Mouse (Mus musculus) stomach, embryonic 15.5 days (tissue): ENCODE measurements around the gene Tns1. TPM values are rescaled to one million over a fixed set of nuclear protein-coding genes. Genes with fewer than 3 reads are reported as not detected.
A peak's percentile ranks its signal among the peaks of the same experiment; 100 is the strongest.

Experiments used
- ATAC-seq: fragments of 200-750 bp; cut with Nextera tagmentation; 2 replicates; pipeline ENCODE4 v1.8.0; 2017; ENCODE audit warnings: low read depth, moderate number of reproducible peaks, moderate TSS enrichment; ENCODE audit not compliant: insufficient read depth, low FRiP score
- H3K27ac ChIP-seq: fragments of 300-500 bp; sonication (generic); 2 replicates; pipeline ENCODE4 v1.5.1; 2015; ENCODE audit warnings: mild to moderate bottlenecking, inconsistent platforms
- H3K27me3 ChIP-seq: fragments of 300-500 bp; sonication (generic); replicated peaks from 2 replicates; pipeline ENCODE4 v1.6.1; 2015; ENCODE audit warnings: inconsistent platforms
- H3K36me3 ChIP-seq: fragments of 300-500 bp; sonication (generic); 2 replicates; pipeline ENCODE4 v1.6.1; 2015; ENCODE audit warnings: inconsistent platforms
- H3K4me1 ChIP-seq: fragments of 300-500 bp; sonication (generic); 2 replicates; pipeline ENCODE4 v1.6.1; 2015; ENCODE audit warnings: inconsistent platforms
- H3K4me2 ChIP-seq: fragments of 300-500 bp; sonication (generic); 2 replicates; pipeline ENCODE4 v1.6.1; 2015; ENCODE audit warnings: mild to moderate bottlenecking, inconsistent platforms
- H3K4me3 ChIP-seq: fragments of 300-500 bp; sonication (generic); replicated peaks from 2 replicates; pipeline ENCODE4 v1.5.1; 2015; ENCODE audit warnings: inconsistent platforms
- H3K9ac ChIP-seq: fragments of 300-500 bp; sonication (generic); 2 replicates; pipeline ENCODE4 v1.6.1; 2015; ENCODE audit warnings: inconsistent platforms
- H3K9me3 ChIP-seq: fragments of 300-500 bp; sonication (generic); 2 replicates; pipeline ENCODE4 v1.6.1; 2016; ENCODE audit warnings: inconsistent platforms
- WGBS: fragments of 180-500 bp; shearing (Covaris S2); methylation state at CpG from one replicate; pipeline ENCODE4 v1.1.7; 2015; 5-methylcytosine and 5-hydroxymethylcytosine counted together
- polyA plus RNA-seq: library from polyadenylated mRNA; unstranded; fragments of >200 nt; fragmentation: Nextera tagmentation; extraction: Ambion mirVana; gene quantifications from 2 replicates; pipeline ENCODE4 v1.2.1, GENCODE M21; 2015

The Tns1 gene
- polyA plus RNA-seq, 1 experiment from 2014 or later = 34.5 TPM

- no peaks in the 10 kb centered on the region for H3K9me3 ChIP-seq
- no peaks in the 10 kb centered on the region for H3K36me3 ChIP-seq
- no peak overlapping the region for H3K4me2 ChIP-seq
- peak overlapping the region; percentile 67 for H3K27ac ChIP-seq
- H3K4me3 ChIP-seq = no peak overlapping the region
- no peaks in the 10 kb centered on the region for H3K27me3 ChIP-seq
- H3K9ac ChIP-seq = no peak overlapping the region
- peaks cover 36% of the 10 kb centered on the region for H3K4me1 ChIP-seq
- 36% methylated on average over 5 of the region's 5 CpGs for WGBS
- ATAC-seq = no peak
These were observed 39.5 kb downstream of the Tns1 start for GRCm38 (mm10) chr1:74084752-74085151.

- WGBS = 57% methylated on average over 6 of the region's 6 CpGs
- ATAC-seq = no peak
- Histone ChIP-seq H3K27ac (peak overlapping the region; percentile 67), H3K4me3 (no peak overlapping the region), H3K9me3 (no peaks in the 10 kb centered on the region), H3K36me3 (no peaks in the 10 kb centered on the region; the same call in 1 of the 2 replicates), H3K27me3 (no peaks in the 10 kb centered on the region), H3K4me1 (peaks cover 36% of the 10 kb centered on the region), H3K4me2 (no peak overlapping the region), H3K9ac (no peak overlapping the region)
These were observed 40.1 kb downstream of the Tns1 start for GRCm38 (mm10) chr1:74084065-74084705.

- Histone ChIP-seq H3K9ac (no peak overlapping the region), H3K27ac (peak overlapping the region; percentile 40; the same call in 1 of the 2 replicates), H3K36me3 (no peaks in the 10 kb centered on the region; the same call in 1 of the 2 replicates), H3K4me1 (peaks cover 36% of the 10 kb centered on the region), H3K4me3 (no peak overlapping the region), H3K9me3 (no peaks in the 10 kb centered on the region), H3K27me3 (no peaks in the 10 kb centered on the region), H3K4me2 (no peak overlapping the region)
- ATAC-seq = peak; percentile 44
- WGBS = 18% methylated on average over 6 of the region's 6 CpGs
These were observed 41.3 kb downstream of the Tns1 start for GRCm38 (mm10) chr1:74082841-74083463.

- Histone ChIP-seq H3K27me3 (no peaks in the 10 kb centered on the region), H3K36me3 (peaks cover 3% of the 10 kb centered on the region; the same call in 1 of the 2 replicates), H3K27ac (no peak overlapping the region; the same call in 1 of the 2 replicates), H3K4me1 (peaks cover 36% of the 10 kb centered on the region), H3K9ac (no peak overlapping the region), H3K4me3 (no peak overlapping the region), H3K9me3 (no peaks in the 10 kb centered on the region), H3K4me2 (no peak overlapping the region)
- 0 out of 2 replicates have a peak, but pooled peaks have one; percentile 16 for ATAC-seq
- WGBS = 22% methylated on average over 2 of the region's 2 CpGs
These were observed 42.7 kb downstream of the Tns1 start for GRCm38 (mm10) chr1:74081573-74081989.

GRCm38 (mm10) chr1:74077353-74077752 is 46.9 kb downstream of the Tns1 start:
- Histone ChIP-seq H3K27ac (no peak overlapping the region), H3K36me3 (peaks cover 3% of the 10 kb centered on the region; the same call in 1 of the 2 replicates), H3K9ac (no peak overlapping the region), H3K9me3 (no peaks in the 10 kb centered on the region), H3K27me3 (no peaks in the 10 kb centered on the region), H3K4me2 (no peak overlapping the region), H3K4me1 (peaks cover 17% of the 10 kb centered on the region), H3K4me3 (no peak overlapping the region)
- ATAC-seq = no peak
- WGBS = 0% methylated on average over 2 of the region's 2 CpGs

- WGBS = 63% methylated on average over 4 of the region's 4 CpGs
- Histone ChIP-seq H3K4me1 (peaks cover 6% of the 10 kb centered on the region; the same call in 1 of the 2 replicates), H3K4me2 (no peak overlapping the region), H3K4me3 (no peak overlapping the region), H3K36me3 (peaks cover 3% of the 10 kb centered on the region; the same call in 1 of the 2 replicates), H3K9me3 (no peaks in the 10 kb centered on the region), H3K27ac (no peak overlapping the region), H3K27me3 (no peaks in the 10 kb centered on the region), H3K9ac (no peak overlapping the region)
- peak; percentile 56; the same call in 1 of the 2 replicates for ATAC-seq
These were observed 48.0 kb downstream of the Tns1 start for GRCm38 (mm10) chr1:74076230-74076629.

GRCm38 (mm10) chr1:74074693-74075485 is 49.4 kb downstream of the Tns1 start:
- Histone ChIP-seq H3K27ac (0 out of 2 replicates have a peak overlapping the region, but pooled peaks have one; percentile 11), H3K4me1 (0 out of 2 replicates have a peak, but pooled peaks cover 6% of the 10 kb centered on the region), H3K27me3 (no peaks in the 10 kb centered on the region), H3K4me3 (no peak overlapping the region), H3K4me2 (no peak overlapping the region), H3K9ac (no peak overlapping the region), H3K36me3 (peaks cover 3% of the 10 kb centered on the region; the same call in 1 of the 2 replicates), H3K9me3 (no peaks in the 10 kb centered on the region)
- WGBS = 84% methylated on average over 7 of the region's 7 CpGs
- no peak for ATAC-seq

- Histone ChIP-seq H3K9me3 (no peaks in the 10 kb centered on the region), H3K27me3 (no peaks in the 10 kb centered on the region), H3K27ac (no peak overlapping the region), H3K36me3 (0 out of 2 replicates have a peak, but pooled peaks cover 3% of the 10 kb centered on the region), H3K9ac (no peak overlapping the region), H3K4me1 (peaks cover 14% of the 10 kb centered on the region), H3K4me3 (no peak overlapping the region), H3K4me2 (no peak overlapping the region)
- 71% methylated on average over 6 of the region's 6 CpGs for WGBS
- ATAC-seq = no peak; the same call in 1 of the 2 replicates
These were observed 50.5 kb downstream of the Tns1 start for GRCm38 (mm10) chr1:74073791-74074190.

- Histone ChIP-seq H3K4me1 (peaks cover 15% of the 10 kb centered on the region), H3K27me3 (no peaks in the 10 kb centered on the region), H3K4me3 (no peak overlapping the region), H3K36me3 (no peaks in the 10 kb centered on the region), H3K4me2 (no peak overlapping the region), H3K27ac (no peak overlapping the region), H3K9me3 (no peaks in the 10 kb centered on the region), H3K9ac (no peak overlapping the region)
- 75% methylated on average over 4 of the region's 4 CpGs for WGBS
- no peak for ATAC-seq
These were observed 53.5 kb downstream of the Tns1 start for GRCm38 (mm10) chr1:74070745-74071144.

GRCm38 (mm10) chr1:74070001-74070551 is 54.2 kb downstream of the Tns1 start:
- ATAC-seq = no peak
- no peaks in the 10 kb centered on the region for H3K36me3 ChIP-seq
- no peak overlapping the region for H3K4me2 ChIP-seq
- H3K9me3 ChIP-seq = no peaks in the 10 kb centered on the region
- 73% methylated on average over 7 of the region's 7 CpGs for WGBS
- no peak overlapping the region for H3K4me3 ChIP-seq
- H3K27ac ChIP-seq = no peak overlapping the region
- no peaks in the 10 kb centered on the region for H3K27me3 ChIP-seq
- H3K4me1 ChIP-seq = peaks cover 15% of the 10 kb centered on the region
- H3K9ac ChIP-seq = no peak overlapping the region

- Histone ChIP-seq H3K27me3 (no peaks in the 10 kb centered on the region), H3K4me3 (peak overlapping the region; percentile 42; the same call in 1 of the 2 replicates), H3K36me3 (no peaks in the 10 kb centered on the region), H3K4me2 (peak overlapping the region; percentile 91), H3K4me1 (peaks cover 15% of the 10 kb centered on the region), H3K9me3 (no peaks in the 10 kb centered on the region), H3K9ac (no peak overlapping the region), H3K27ac (0 out of 2 replicates have a peak overlapping the region, but pooled peaks have one; percentile 26)
- WGBS = 49% methylated on average over 9 of the region's 9 CpGs
- no peak; the same call in 1 of the 2 replicates for ATAC-seq
These were observed 55.0 kb downstream of the Tns1 start for GRCm38 (mm10) chr1:74069085-74069835.
